Mouse (Mus musculus) lung, embryonic 14.5 days (tissue): ENCODE measurements around the gene Gm13889. TPM values are rescaled to one million over a fixed set of nuclear protein-coding genes. Genes with fewer than 3 reads are reported as not detected.
A peak's percentile ranks its signal among the peaks of the same experiment; 100 is the strongest.

ENCODE experiments used
- ATAC-seq: fragments of 200-750 bp; cut with Nextera tagmentation; 2 replicates; pipeline ENCODE4 v1.8.0; 2017; ENCODE audit warnings: mild to moderate bottlenecking, moderate TSS enrichment, moderate library complexity; ENCODE audit not compliant: insufficient read depth
- DNase-seq: peaks from one replicate; pipeline ENCODE4 v3.0.0-alpha.2; 2015
- H3K27ac ChIP-seq: fragments of 300-500 bp; sonication (generic); 2 replicates; pipeline ENCODE4 v1.5.1; 2014; ENCODE audit warnings: low read depth, mild to moderate bottlenecking, moderate library complexity
- H3K27me3 ChIP-seq: fragments of 300-500 bp; sonication (generic); 2 replicates; pipeline ENCODE4 v1.6.1; 2014; ENCODE audit warnings: low read length, control low read depth; ENCODE audit not compliant: insufficient read depth
- H3K36me3 ChIP-seq: fragments of 300-500 bp; sonication (generic); 2 replicates; pipeline ENCODE4 v1.6.1; 2014; ENCODE audit warnings: control low read depth; ENCODE audit not compliant: insufficient read depth
- H3K4me1 ChIP-seq: fragments of 300-500 bp; sonication (generic); 2 replicates; pipeline ENCODE4 v1.6.1; 2014; ENCODE audit warnings: antibody characterized with exemption, control low read depth; ENCODE audit not compliant: insufficient read depth
- H3K4me2 ChIP-seq: fragments of 300-500 bp; sonication (generic); 2 replicates; pipeline ENCODE4 v1.6.1; 2014; ENCODE audit warnings: mild to moderate bottlenecking
- H3K4me3 ChIP-seq: fragments of 300-500 bp; sonication (generic); 2 replicates; pipeline ENCODE4 v1.5.1; 2014; ENCODE audit warnings: low read depth, low read length
- H3K9ac ChIP-seq: fragments of 300-500 bp; sonication (generic); 2 replicates; pipeline ENCODE4 v1.6.1; 2014
- H3K9me3 ChIP-seq: fragments of 300-500 bp; sonication (generic); 2 replicates; pipeline ENCODE4 v1.6.1; 2016; ENCODE audit warnings: low read depth, low read length, control low read depth
- CTCF ChIP-seq: IDR thresholded peaks from 2 replicates; pipeline ENCODE4 v1.5.1; 2016; ENCODE audit warnings: antibody characterized with exemption, low read depth
- WGBS: fragments of 180-500 bp; shearing (Covaris S2); extraction: QIAGEN DNeasy Blood & Tissue Kit; methylation state at CpG from one replicate; pipeline ENCODE4 v1.1.7; 2014; 5-methylcytosine and 5-hydroxymethylcytosine counted together
- polyA plus RNA-seq: library from polyadenylated mRNA; unstranded; fragments of >200 nt; fragmentation: Nextera tagmentation; extraction: Ambion mirVana; gene quantifications from 2 replicates; pipeline ENCODE4 v1.2.1, GENCODE M21; 2014

Gene Gm13889
- polyA plus RNA-seq, 1 experiment from 2014 or later = 40.7 TPM

- no peak overlapping the region for H3K4me3 ChIP-seq
- H3K36me3 ChIP-seq = peaks cover 83% of the 10 kb centered on the region
- ATAC-seq (no peak), DNase-seq (peak; percentile 5)
- no peaks in the 10 kb centered on the region for H3K9me3 ChIP-seq
- H3K4me2 ChIP-seq = no peak overlapping the region
- H3K27ac ChIP-seq = no peak overlapping the region
- H3K27me3 ChIP-seq = no peaks in the 10 kb centered on the region
- TF ChIP-seq CTCF = no peak
- H3K4me1 ChIP-seq = no peaks in the 10 kb centered on the region
- no peak overlapping the region for H3K9ac ChIP-seq
- 56% methylated on average over 3 of the region's 3 CpGs for WGBS
Observed at GRCm38 (mm10) chr2:93991336-93991735, 34.3 kb upstream of the Gm13889 start.

- WGBS = 91% methylated on average over 2 of the region's 2 CpGs
- H3K4me2 ChIP-seq = no peak overlapping the region
- no peaks in the 10 kb centered on the region for H3K4me1 ChIP-seq
- H3K9me3 ChIP-seq = no peaks in the 10 kb centered on the region
- DNase-seq = no peak
- peaks cover 67% of the 10 kb centered on the region for H3K36me3 ChIP-seq
- TF ChIP-seq CTCF = no peak
- ATAC-seq = no peak
- H3K9ac ChIP-seq = no peak overlapping the region
- no peak overlapping the region for H3K4me3 ChIP-seq
- H3K27me3 ChIP-seq = no peaks in the 10 kb centered on the region
- no peak overlapping the region for H3K27ac ChIP-seq
Observed at GRCm38 (mm10) chr2:93988440-93988839, 31.4 kb upstream of the Gm13889 start.

GRCm38 (mm10) chr2:93982457-93983235, 25.6 kb upstream of the Gm13889 start:
- Histone ChIP-seq H3K27me3 (no peaks in the 10 kb centered on the region), H3K27ac (peak overlapping the region; percentile 85; the same call in 1 of the 2 replicates), H3K9me3 (no peaks in the 10 kb centered on the region), H3K36me3 (peaks cover 60% of the 10 kb centered on the region), H3K9ac (no peak overlapping the region), H3K4me2 (no peak overlapping the region), H3K4me3 (no peak overlapping the region), H3K4me1 (0 out of 2 replicates have a peak, but pooled peaks cover 4% of the 10 kb centered on the region)
- TF ChIP-seq CTCF = no peak
- peak; percentile 64 for ATAC-seq
- WGBS = 43% methylated on average over 4 of the region's 4 CpGs
- peak; percentile 73 for DNase-seq

GRCm38 (mm10) chr2:93979249-93980120, 22.5 kb upstream of the Gm13889 start:
- Histone ChIP-seq H3K4me3 (no peak overlapping the region), H3K4me1 (0 out of 2 replicates have a peak, but pooled peaks cover 12% of the 10 kb centered on the region), H3K4me2 (no peak overlapping the region), H3K27ac (no peak overlapping the region), H3K9ac (no peak overlapping the region), H3K9me3 (no peaks in the 10 kb centered on the region), H3K27me3 (no peaks in the 10 kb centered on the region), H3K36me3 (peaks cover 46% of the 10 kb centered on the region)
- DNase-seq = peak; percentile 59
- 69% methylated on average over 7 of the region's 7 CpGs for WGBS
- no peak for TF ChIP-seq CTCF
- ATAC-seq = no peak

GRCm38 (mm10) chr2:93976436-93977252, 19.6 kb upstream of the Gm13889 start:
- peak; percentile 77 for ATAC-seq
- H3K36me3 ChIP-seq = peaks cover 25% of the 10 kb centered on the region
- peak; percentile 50 for TF ChIP-seq CTCF
- 0 out of 2 replicates have a peak, but pooled peaks cover 8% of the 10 kb centered on the region for H3K4me1 ChIP-seq
- H3K4me3 ChIP-seq = peak overlapping the region; percentile 36
- WGBS = 2% methylated on average over 37 of the region's 37 CpGs
- DNase-seq = peak; percentile 75
- H3K9me3 ChIP-seq = no peaks in the 10 kb centered on the region
- H3K4me2 ChIP-seq = peak overlapping the region; percentile 70
- no peak overlapping the region for H3K27ac ChIP-seq
- H3K27me3 ChIP-seq = no peaks in the 10 kb centered on the region
- H3K9ac ChIP-seq = peak overlapping the region; percentile 50

GRCm38 (mm10) chr2:93975526-93976435, 18.8 kb upstream of the Gm13889 start:
- no peak for TF ChIP-seq CTCF
- H3K4me3 ChIP-seq = peak overlapping the region; percentile 36
- WGBS = 21% methylated on average over 21 of the region's 21 CpGs
- DNase-seq (peak; percentile 7), ATAC-seq (peak; percentile 29; the same call in 1 of the 2 replicates)
- no peak overlapping the region for H3K27ac ChIP-seq
- peak overlapping the region; percentile 50 for H3K9ac ChIP-seq
- H3K4me1 ChIP-seq = 0 out of 2 replicates have a peak, but pooled peaks cover 8% of the 10 kb centered on the region
- H3K9me3 ChIP-seq = no peaks in the 10 kb centered on the region
- H3K4me2 ChIP-seq = peak overlapping the region; percentile 70
- no peaks in the 10 kb centered on the region for H3K27me3 ChIP-seq
- H3K36me3 ChIP-seq = peaks cover 21% of the 10 kb centered on the region
